Mouse (Mus musculus) stomach, embryonic 14.5 days (tissue): Measurements from ENCODE around the gene Arhgap24. TPM values are rescaled to one million over a fixed set of nuclear protein-coding genes. Genes with fewer than 3 reads are reported as not detected.

Source experiments
- ATAC-seq: fragments of 200-750 bp; cut with Nextera tagmentation; 2 replicates; pipeline ENCODE4 v1.8.0; 2017; ENCODE audit warnings: low read depth, moderate TSS enrichment; ENCODE audit not compliant: insufficient number of reproducible peaks, insufficient read depth, low FRiP score
- H3K27ac ChIP-seq: fragments of 300-500 bp; sonication (generic); 2 replicates; pipeline ENCODE4 v1.5.1; 2014; ENCODE audit warnings: mild to moderate bottlenecking, low read length, moderate library complexity, mixed read lengths
- H3K27me3 ChIP-seq: fragments of 300-500 bp; sonication (generic); 2 replicates; pipeline ENCODE4 v1.6.1; 2014; ENCODE audit warnings: low read length, control low read depth, mixed read lengths; ENCODE audit not compliant: control insufficient read depth, insufficient read depth
- H3K36me3 ChIP-seq: fragments of 300-500 bp; sonication (generic); 2 replicates; pipeline ENCODE4 v1.6.1; 2014; ENCODE audit warnings: mild to moderate bottlenecking, control low read depth, low read length, moderate library complexity, mixed read lengths; ENCODE audit not compliant: control insufficient read depth, insufficient read depth
- H3K4me1 ChIP-seq: fragments of 300-500 bp; sonication (generic); 2 replicates; pipeline ENCODE4 v1.6.1; 2014; ENCODE audit warnings: low read length, control low read depth, mixed read lengths; ENCODE audit not compliant: control insufficient read depth, insufficient read depth
- H3K4me2 ChIP-seq: fragments of 300-500 bp; sonication (generic); replicated peaks from 2 replicates; pipeline ENCODE4 v1.6.1; 2014; ENCODE audit warnings: low read depth, low read length, control low read depth
- H3K4me3 ChIP-seq: fragments of 300-500 bp; sonication (generic); 2 replicates; pipeline ENCODE4 v1.5.1; 2014; ENCODE audit warnings: low read depth, low read length, control low read depth
- H3K9ac ChIP-seq: fragments of 300-500 bp; sonication (generic); replicated peaks from 2 replicates; pipeline ENCODE4 v1.6.1; 2014; ENCODE audit warnings: low read depth, mild to moderate bottlenecking, control low read depth, low read length, moderate library complexity, mixed read lengths
- H3K9me3 ChIP-seq: fragments of 300-500 bp; sonication (generic); 2 replicates; pipeline ENCODE4 v1.6.1; 2016; ENCODE audit warnings: low read depth, low read length, control low read depth; ENCODE audit not compliant: control insufficient read depth
- WGBS: fragments of 180-500 bp; shearing (Covaris S2); extraction: QIAGEN DNeasy Blood & Tissue Kit; methylation state at CpG from one replicate; pipeline ENCODE4 v1.1.7; 2014; 5-methylcytosine and 5-hydroxymethylcytosine counted together
- polyA plus RNA-seq: library from polyadenylated mRNA; unstranded; fragments of >200 nt; fragmentation: Nextera tagmentation; extraction: Ambion mirVana; gene quantifications from 2 replicates; pipeline ENCODE4 v1.2.1, GENCODE M21; 2014

Arhgap24 gene
- polyA plus RNA-seq, 1 experiment from 2014 or later = 27.3 TPM

GRCm38 (mm10) chr5:102643364-102643763, 162.2 kb downstream of the Arhgap24 start:
- Histone ChIP-seq H3K9me3 (no peaks in the 10 kb centered on the region), H3K27ac (no peak overlapping the region), H3K36me3 (no peaks in the 10 kb centered on the region), H3K4me1 (no peaks in the 10 kb centered on the region), H3K4me3 (no peak overlapping the region), H3K9ac (no peak overlapping the region), H3K27me3 (no peaks in the 10 kb centered on the region), H3K4me2 (no peak overlapping the region)
- WGBS = 64% methylated on average over 7 of the region's 7 CpGs
- ATAC-seq = no peak

DNA sequence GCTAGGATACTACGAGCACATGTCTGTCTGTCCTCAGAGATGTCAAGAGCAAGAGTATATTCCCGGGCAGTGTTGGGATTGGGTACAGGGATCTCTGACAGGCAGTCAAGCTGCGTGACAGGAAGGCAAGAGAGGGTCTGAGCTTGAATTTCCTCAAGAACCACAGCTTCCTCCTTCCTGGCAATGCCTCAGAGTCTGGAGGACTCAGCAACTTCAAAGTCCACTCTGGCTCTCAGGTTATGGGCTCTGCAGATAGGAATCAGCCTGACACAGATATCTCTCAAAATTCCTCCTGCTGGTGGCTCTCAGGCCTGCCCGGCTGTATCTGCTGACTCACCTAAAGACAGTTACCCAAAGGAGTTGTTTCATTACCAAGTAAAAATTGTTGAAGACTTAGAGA, 162.6 kb downstream of the Arhgap24 start:
- Histone ChIP-seq H3K27me3 (no peaks in the 10 kb centered on the region), H3K9me3 (no peaks in the 10 kb centered on the region), H3K4me3 (no peak overlapping the region), H3K36me3 (no peaks in the 10 kb centered on the region), H3K27ac (no peak overlapping the region), H3K9ac (no peak overlapping the region), H3K4me1 (no peaks in the 10 kb centered on the region), H3K4me2 (no peak overlapping the region)
- ATAC-seq = no peak
- 66% methylated on average over 4 of the region's 4 CpGs for WGBS

DNA sequence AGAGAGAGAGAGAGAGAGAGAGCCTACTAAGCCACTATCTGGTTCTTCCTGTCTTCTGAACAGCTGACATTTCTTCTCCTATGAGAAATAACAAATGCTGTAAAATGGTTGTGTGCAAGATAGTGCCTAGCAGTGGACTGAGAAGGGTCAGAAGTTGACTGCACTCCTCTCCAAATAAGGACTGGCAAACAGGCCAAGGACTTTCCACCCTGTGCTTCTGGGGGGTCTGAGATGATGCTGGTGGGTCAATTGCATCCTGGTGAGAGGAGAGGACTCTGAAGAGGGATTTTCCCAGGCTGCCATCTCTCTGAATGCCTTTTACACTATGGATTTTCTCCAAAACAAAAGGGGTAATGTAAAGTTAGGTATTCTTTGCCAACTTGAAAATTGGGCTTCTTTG, 177.9 kb downstream of the Arhgap24 start:
- Histone ChIP-seq H3K27ac (0 out of 2 replicates have a peak overlapping the region, but pooled peaks have one; percentile 22), H3K4me2 (no peak overlapping the region), H3K27me3 (no peaks in the 10 kb centered on the region), H3K4me3 (no peak overlapping the region), H3K36me3 (no peaks in the 10 kb centered on the region), H3K4me1 (peaks cover 6% of the 10 kb centered on the region; the same call in 1 of the 2 replicates), H3K9ac (no peak overlapping the region), H3K9me3 (no peaks in the 10 kb centered on the region)
- no peak for ATAC-seq

GRCm38 (mm10) chr5:102664988-102665726, 184.0 kb downstream of the Arhgap24 start:
- Histone ChIP-seq H3K27ac (no peak overlapping the region), H3K4me2 (no peak overlapping the region), H3K9me3 (no peaks in the 10 kb centered on the region), H3K36me3 (no peaks in the 10 kb centered on the region), H3K27me3 (no peaks in the 10 kb centered on the region), H3K4me3 (no peak overlapping the region), H3K9ac (no peak overlapping the region), H3K4me1 (peaks cover 5% of the 10 kb centered on the region; the same call in 1 of the 2 replicates)
- WGBS = 61% methylated on average over 13 of the region's 13 CpGs
- ATAC-seq = no peak

GRCm38 (mm10) chr5:102666886-102667285, 185.7 kb downstream of the Arhgap24 start:
- no peak for ATAC-seq
- Histone ChIP-seq H3K4me1 (peaks cover 8% of the 10 kb centered on the region; the same call in 1 of the 2 replicates), H3K4me3 (no peak overlapping the region), H3K4me2 (no peak overlapping the region), H3K36me3 (no peaks in the 10 kb centered on the region), H3K27me3 (no peaks in the 10 kb centered on the region), H3K9ac (no peak overlapping the region), H3K27ac (no peak overlapping the region), H3K9me3 (no peaks in the 10 kb centered on the region)
- 84% methylated on average over 3 of the region's 3 CpGs for WGBS

GRCm38 (mm10) chr5:102667754-102668575, 186.8 kb downstream of the Arhgap24 start:
- WGBS = 86% methylated on average over 9 of the region's 9 CpGs
- Histone ChIP-seq H3K4me3 (no peak overlapping the region), H3K27ac (no peak overlapping the region), H3K27me3 (no peaks in the 10 kb centered on the region), H3K4me1 (peaks cover 8% of the 10 kb centered on the region; the same call in 1 of the 2 replicates), H3K4me2 (no peak overlapping the region), H3K9me3 (no peaks in the 10 kb centered on the region), H3K36me3 (no peaks in the 10 kb centered on the region), H3K9ac (no peak overlapping the region)
- no peak for ATAC-seq

DNA sequence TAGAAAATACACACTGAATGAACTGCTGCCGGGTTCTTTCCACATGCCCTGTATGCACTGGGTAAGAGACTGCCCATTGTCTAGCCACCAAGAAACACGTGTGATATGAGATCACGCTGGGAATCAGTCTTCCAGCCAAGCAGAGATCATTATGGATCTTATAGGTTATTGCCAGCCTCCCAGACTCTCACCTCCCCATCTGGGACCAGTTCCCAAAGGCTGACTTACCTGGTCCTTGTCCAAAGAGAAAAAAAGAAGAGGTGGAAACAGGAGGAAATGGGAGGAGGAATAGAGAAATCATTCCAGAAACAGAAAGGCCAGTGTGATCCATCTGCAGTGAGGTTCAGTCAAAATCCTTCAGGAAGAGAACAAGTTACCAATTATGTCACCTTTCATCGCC, 189.0 kb downstream of the Arhgap24 start:
- H3K4me3 ChIP-seq = no peak overlapping the region
- H3K27me3 ChIP-seq = no peaks in the 10 kb centered on the region
- H3K27ac ChIP-seq = peak overlapping the region; percentile 45; the same call in 1 of the 2 replicates
- H3K4me1 ChIP-seq = peaks cover 8% of the 10 kb centered on the region; the same call in 1 of the 2 replicates
- H3K36me3 ChIP-seq = no peaks in the 10 kb centered on the region
- H3K4me2 ChIP-seq = no peak overlapping the region
- no peak overlapping the region for H3K9ac ChIP-seq
- 58% methylated on average over 4 of the region's 4 CpGs for WGBS
- H3K9me3 ChIP-seq = no peaks in the 10 kb centered on the region
- no peak for ATAC-seq

- WGBS = 26% methylated on average over 5 of the region's 5 CpGs
- no peaks in the 10 kb centered on the region for H3K36me3 ChIP-seq
- H3K9me3 ChIP-seq = no peaks in the 10 kb centered on the region
- H3K4me3 ChIP-seq = no peak overlapping the region
- peak overlapping the region; percentile 45; the same call in 1 of the 2 replicates for H3K27ac ChIP-seq
- H3K4me1 ChIP-seq = peaks cover 8% of the 10 kb centered on the region; the same call in 1 of the 2 replicates
- H3K4me2 ChIP-seq = no peak overlapping the region
- no peak overlapping the region for H3K9ac ChIP-seq
- no peaks in the 10 kb centered on the region for H3K27me3 ChIP-seq
- ATAC-seq = no peak
Observed at GRCm38 (mm10) chr5:102670731-102671345, 189.6 kb downstream of the Arhgap24 start.
